In genomic region chr3:88567892-88568291, GRCm38 (mm10) we compare ENCODE assay signal across 21 mouse cellular contexts. TPM values are rescaled to one million over a fixed set of nuclear protein-coding genes. Genes with fewer than 3 reads are reported as not detected.
DNase-seq lines count a peak whose midpoint lies in the region; ATAC-seq and TF ChIP-seq lines count a peak whose summit lies in the region.
"Had no signal": no experiment of that assay in that cellular context is flagged by ENCODE, and none has a peak within 500 bp of the region (broad histone marks: within the 10 kb centered on the region; RNA-seq: fewer than 3 reads in every experiment).

No protein-coding gene starts in this region.

- H3K4me1 ChIP-seq in intestine, postnatal 0 days (replicated peaks; ENCODE audit: control insufficient read depth, insufficient read depth, low read length), result peaks cover 3% of the 10 kb centered on the region; the same call in 1 of the 2 replicates
- H3K4me1 ChIP-seq: embryonic facial prominence, embryonic 10.5 days; forebrain, embryonic 13.5 days; midbrain, embryonic 13.5 days; neural tube, embryonic 15.5 days had no signal

- H3K4me2 ChIP-seq in intestine, postnatal 0 days (replicated peaks; ENCODE audit: low read depth), result no peak overlapping the region
- H3K4me2 ChIP-seq: forebrain, embryonic 13.5 days; midbrain, embryonic 13.5 days; neural tube, embryonic 15.5 days had no signal

- WGBS in intestine, postnatal 0 days, result 81% methylated on average over 6 of the region's 6 CpGs

- peak overlapping the region; percentile 91 for H3K27ac ChIP-seq in intestine, postnatal 0 days (ENCODE audit: low read depth, low read length)
- H3K27ac ChIP-seq: embryonic facial prominence, embryonic 10.5 days; forebrain, embryonic 13.5 days; hindbrain, embryonic 10.5 days; midbrain, embryonic 13.5 days; neural tube, embryonic 15.5 days had no signal

- H3K9ac ChIP-seq in intestine, postnatal 0 days (ENCODE audit: low read depth, low read length), result no peak overlapping the region
- H3K9ac ChIP-seq: forebrain, embryonic 13.5 days; midbrain, embryonic 13.5 days; neural tube, embryonic 15.5 days had no signal

- ATAC-seq in intestine, postnatal 0 days, result no peak
- ATAC-seq: forebrain, embryonic 13.5 days; midbrain, embryonic 13.5 days had no signal

- H3K27me3 ChIP-seq in intestine, postnatal 0 days (replicated peaks; ENCODE audit: control insufficient read depth, insufficient read depth, low read length), result no peaks in the 10 kb centered on the region
- H3K27me3 ChIP-seq: forebrain, embryonic 13.5 days; midbrain, embryonic 13.5 days; neural tube, embryonic 15.5 days had no signal

- TF ChIP-seq CTCF in intestine, postnatal 0 days (IDR thresholded peaks at IDR 0.05; ENCODE audit: low read depth), result no peak

- no peaks in the 10 kb centered on the region for H3K9me3 ChIP-seq in intestine, postnatal 0 days (ENCODE audit: control insufficient read depth)
- H3K9me3 ChIP-seq: embryonic facial prominence, embryonic 10.5 days; forebrain, embryonic 13.5 days; G1E; hindbrain, embryonic 10.5 days; midbrain, embryonic 13.5 days; neural tube, embryonic 15.5 days had no signal

- peak; percentile 24 for DNase-seq in gastrocnemius, adult 18-20 months (ENCODE audit: low spot score)
- no peak for DNase-seq in gastrocnemius, adult 8-10 months (ENCODE audit: low spot score in 2 of 2)
- peak; percentile 48 for DNase-seq in lung, postnatal 36 days
- DNase-seq in lung, postnatal 25 days (ENCODE audit: low spot score), result no peak
- DNase-seq in thymus, postnatal 36 days, result no peak
- DNase-seq in embryo, embryonic 9.5 days (ENCODE audit: extremely low spot score), result no peak
- no peak for DNase-seq in yolk sac, embryonic 10.5 days (ENCODE audit: low spot score)
- DNase-seq: cerebellum, adult 11 months; cerebellum, postnatal 36 days; kidney, adult 9 months; thymus, postnatal 4 days had no signal

- no peak overlapping the region for H3K4me3 ChIP-seq in intestine, postnatal 0 days (ENCODE audit: low read depth, low read length)
- H3K4me3 ChIP-seq: embryonic facial prominence, embryonic 10.5 days; forebrain, embryonic 13.5 days; hindbrain, embryonic 10.5 days; midbrain, embryonic 13.5 days; myocyte; neural tube, embryonic 15.5 days had no signal

- H3K36me3 ChIP-seq in intestine, postnatal 0 days (ENCODE audit: control insufficient read depth, insufficient read depth), result peaks cover 52% of the 10 kb centered on the region

RNA-seq across cellular contexts. Expression of gene Ssr2, which starts 7.8 kb away (rescaled TPM):
- total RNA-seq in gastrocnemius, adult 18-20 months (2021), result 10 to 100 TPM; 40.4 to 44.2 TPM
- total RNA-seq in gastrocnemius, adult 8-10 months (2022), result 10 to 100 TPM; 41.5 to 44.9 (median 43.1) TPM
- polyA plus RNA-seq in intestine, postnatal 0 days (2015; fragmentation: Nextera tagmentation; extraction: Ambion mirVana), result 249 and 268 TPM in 2 replicates

RNA-seq across cellular contexts. Expression of gene Ubqln4, which starts 14.3 kb away (rescaled TPM):
- total RNA-seq in gastrocnemius, adult 18-20 months (2021), result 10 to 100 TPM; 86.3 to 89.9 TPM
- total RNA-seq in gastrocnemius, adult 8-10 months (2022), result 100 to 1,000 TPM in 1 of 4 experiments, 10 to 100 TPM in 3; 91.9 to 112 (median 94.6) TPM
- 17.3 and 19.2 TPM in 2 replicates for polyA plus RNA-seq in intestine, postnatal 0 days (2015; fragmentation: Nextera tagmentation; extraction: Ambion mirVana)

RNA-seq across cellular contexts. Expression of gene Lamtor2, which starts 15.0 kb away (rescaled TPM):
- total RNA-seq in gastrocnemius, adult 18-20 months (2021), result 10 to 100 TPM; 90.8 to 95.9 TPM
- 10 to 100 TPM; 83.0 to 95.4 (median 86.1) TPM for total RNA-seq in gastrocnemius, adult 8-10 months (2022)
- 171 and 183 TPM in 2 replicates for polyA plus RNA-seq in intestine, postnatal 0 days (2015; fragmentation: Nextera tagmentation; extraction: Ambion mirVana)

RNA-seq across cellular contexts. Expression of gene Rab25, which starts 19.8 kb away (rescaled TPM):
- not detected for total RNA-seq in gastrocnemius, adult 18-20 months (2021)
- not detected for total RNA-seq in gastrocnemius, adult 8-10 months (2022)
- 79.5 and 89.2 TPM in 2 replicates for polyA plus RNA-seq in intestine, postnatal 0 days (2015; fragmentation: Nextera tagmentation; extraction: Ambion mirVana)
- total RNA-seq: layer of hippocampus, postnatal 14 days; left cerebral cortex, postnatal 10 days had no signal
- polyA plus RNA-seq: forebrain, embryonic 13.5 days; midbrain, embryonic 13.5 days had no signal

RNA-seq across cellular contexts. Expression of gene Mex3a, which starts 35.7 kb away (rescaled TPM):
- under 1 TPM; 0.17 to 0.18 TPM for total RNA-seq in gastrocnemius, adult 18-20 months (2021)
- total RNA-seq in gastrocnemius, adult 8-10 months (2022), result under 1 TPM; 0.07 to 0.31 (median 0.15) TPM
- 2.8 TPM in 2 replicates for polyA plus RNA-seq in intestine, postnatal 0 days (2015; fragmentation: Nextera tagmentation; extraction: Ambion mirVana)

Comparison
In these comparisons a context has a peak if more than half of its experiments do, and no peak if none do; other contexts are left out.
1. DNase-seq: peak in gastrocnemius, adult 18-20 months (single experiment) and lung, postnatal 36 days (single experiment); none in gastrocnemius, adult 8-10 months (0 of 2), lung, postnatal 25 days (single experiment), thymus, postnatal 36 days (0 of 2), embryo, embryonic 9.5 days (single experiment) and yolk sac, embryonic 10.5 days (single experiment).